Mouse (Mus musculus) liver, embryonic 11.5 days (tissue): ENCODE measurements at regions not wholly inside any gene's neighbourhood (a gene's known extent, or its start where the extent isn't known, plus 50 kb on each side); places are given as distances from the start of the nearest gene placed in this dataset.

Experiments used
- ATAC-seq: fragments of 200-750 bp; cut with Nextera tagmentation; replicated peaks from 2 replicates; pipeline ENCODE4 v1.8.0; 2017; ENCODE audit warnings: moderate number of reproducible peaks, mild to moderate bottlenecking, moderate TSS enrichment, moderate library complexity; ENCODE audit not compliant: low FRiP score
- DNase-seq: peaks from one replicate; pipeline ENCODE4 v3.0.0-alpha.2; 2017; ENCODE audit warnings: low spot score
- H3K27ac ChIP-seq: fragments of 300-500 bp; sonication (generic); 2 replicates; pipeline ENCODE4 v1.5.1; 2014; ENCODE audit warnings: mild to moderate bottlenecking, low read depth, low read length, control low read depth
- H3K27me3 ChIP-seq: fragments of 300-500 bp; sonication (generic); replicated peaks from 2 replicates; pipeline ENCODE4 v1.6.1; 2014; ENCODE audit warnings: low read length, mixed read lengths; ENCODE audit not compliant: control insufficient read depth, insufficient read depth
- H3K36me3 ChIP-seq: fragments of 300-500 bp; sonication (generic); 2 replicates; pipeline ENCODE4 v1.6.1; 2014; ENCODE audit warnings: mild to moderate bottlenecking, low read length, moderate library complexity, mixed read lengths; ENCODE audit not compliant: control insufficient read depth, insufficient read depth
- H3K4me1 ChIP-seq: fragments of 300-500 bp; sonication (generic); replicated peaks from 2 replicates; pipeline ENCODE4 v1.6.1; 2014; ENCODE audit warnings: low read length, mixed read lengths; ENCODE audit not compliant: control insufficient read depth, insufficient read depth
- H3K4me2 ChIP-seq: fragments of 300-500 bp; sonication (generic); 2 replicates; pipeline ENCODE4 v1.6.1; 2014; ENCODE audit warnings: mild to moderate bottlenecking, control low read depth, moderate library complexity
- H3K4me3 ChIP-seq: fragments of 300-500 bp; sonication (generic); 2 replicates; pipeline ENCODE4 v1.5.1; 2014; ENCODE audit warnings: low read depth, low read length, control low read depth
- H3K9ac ChIP-seq: fragments of 300-500 bp; sonication (generic); 2 replicates; pipeline ENCODE4 v1.6.1; 2014; ENCODE audit warnings: low read depth, low read length, control low read depth
- H3K9me3 ChIP-seq: fragments of 300-500 bp; sonication (generic); 2 replicates; pipeline ENCODE4 v1.6.1; 2016; ENCODE audit warnings: low read length, inconsistent platforms, mixed read lengths; ENCODE audit not compliant: control insufficient read depth
- WGBS: fragments of 180-500 bp; shearing (Covaris S2); extraction: QIAGEN DNeasy Blood & Tissue Kit; methylation state at CpG from one replicate; pipeline ENCODE4 v1.1.7; 2014; 5-methylcytosine and 5-hydroxymethylcytosine counted together

DNA sequence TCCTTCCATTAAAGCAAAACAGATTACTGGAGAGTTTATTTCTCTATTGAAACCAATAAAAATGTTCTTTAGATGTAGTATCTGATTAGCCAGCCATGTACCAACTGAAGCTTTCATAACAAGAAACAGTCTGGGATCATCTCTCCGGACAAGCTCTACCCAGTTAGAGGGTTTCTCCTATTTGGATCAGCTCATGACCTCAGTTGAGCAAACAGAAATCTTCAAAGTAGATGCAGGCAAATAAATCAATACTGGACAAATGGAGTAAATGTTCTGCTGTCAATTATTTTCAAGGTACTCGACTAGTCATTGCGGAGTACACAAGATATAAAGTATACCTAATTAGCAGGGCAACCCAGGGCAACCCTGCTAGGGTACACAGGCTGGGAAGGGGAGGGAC is 67.4 kb downstream of the Avpr1a start:
- 74% methylated on average over 3 of the region's 3 CpGs for WGBS
- peaks cover 6% of the 10 kb centered on the region; the same call in 1 of the 2 replicates for H3K9me3 ChIP-seq
- H3K4me3 ChIP-seq = no peak overlapping the region
- H3K27me3 ChIP-seq = no peaks in the 10 kb centered on the region
- H3K9ac ChIP-seq = no peak overlapping the region
- H3K4me1 ChIP-seq = no peaks in the 10 kb centered on the region
- no peaks in the 10 kb centered on the region for H3K36me3 ChIP-seq
- no peak overlapping the region for H3K27ac ChIP-seq
- no peak; the same call in 1 of the 2 replicates for ATAC-seq
- DNase-seq = no peak
- no peak overlapping the region for H3K4me2 ChIP-seq

GRCm38 (mm10) chr10:122519274-122519790 is 71.0 kb downstream of the Avpr1a start:
- 93% methylated on average over 4 of the region's 4 CpGs for WGBS
- no peak for DNase-seq
- Histone ChIP-seq H3K27ac (no peak overlapping the region), H3K4me3 (no peak overlapping the region), H3K9me3 (no peaks in the 10 kb centered on the region), H3K4me1 (no peaks in the 10 kb centered on the region), H3K9ac (no peak overlapping the region), H3K36me3 (no peaks in the 10 kb centered on the region), H3K27me3 (no peaks in the 10 kb centered on the region), H3K4me2 (no peak overlapping the region)
- ATAC-seq = no peak

DNA sequence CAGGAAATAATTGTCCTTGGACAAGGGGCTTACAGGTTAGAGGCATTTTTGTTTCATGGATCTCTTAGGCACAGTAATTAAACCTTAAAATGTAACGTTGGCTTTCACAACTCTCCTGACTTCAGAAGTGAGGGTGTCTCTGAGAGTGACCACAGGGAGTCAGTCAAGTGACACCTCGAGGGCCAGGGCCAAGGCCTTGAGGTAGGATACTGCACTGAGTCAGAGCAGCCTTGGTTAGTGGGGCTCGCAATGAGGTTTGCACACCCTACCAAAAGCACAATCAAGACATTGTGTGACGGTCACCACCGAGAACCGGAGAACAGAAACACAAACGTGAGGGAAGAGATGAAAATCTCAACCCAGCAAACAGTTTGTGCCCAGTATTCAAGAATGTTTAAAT is 71.7 kb downstream of the Avpr1a start:
- no peak for DNase-seq
- 83% methylated on average over 7 of the region's 7 CpGs for WGBS
- Histone ChIP-seq H3K27ac (no peak overlapping the region), H3K36me3 (no peaks in the 10 kb centered on the region), H3K9ac (no peak overlapping the region), H3K27me3 (no peaks in the 10 kb centered on the region), H3K4me1 (no peaks in the 10 kb centered on the region), H3K9me3 (no peaks in the 10 kb centered on the region), H3K4me3 (no peak overlapping the region), H3K4me2 (no peak overlapping the region)
- ATAC-seq = no peak

DNA sequence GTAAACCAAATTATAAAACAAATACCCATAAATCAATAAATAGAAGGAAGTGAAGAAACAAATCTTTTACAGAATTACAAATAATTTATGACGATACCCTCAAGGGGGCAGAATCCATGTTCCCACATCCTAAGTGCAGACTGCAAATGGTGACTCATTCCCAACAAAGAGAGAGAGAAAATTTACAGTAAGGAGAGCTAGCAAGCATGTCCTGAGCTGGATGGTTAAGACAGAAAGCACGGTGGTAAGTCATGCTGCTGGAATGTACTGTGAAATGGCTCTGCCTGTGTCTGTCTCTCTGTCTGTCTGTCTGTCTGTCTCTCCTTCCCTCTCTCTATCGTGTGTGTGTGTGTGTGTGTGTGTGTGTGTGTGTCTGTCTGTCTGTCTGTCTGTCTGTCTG is 74.3 kb downstream of the Avpr1a start:
- no peak overlapping the region for H3K9ac ChIP-seq
- 61% methylated on average over 2 of the region's 3 CpGs for WGBS

GRCm38 (mm10) chr10:122525360-122525759 is 77.1 kb downstream of the Avpr1a start:
- H3K4me1 ChIP-seq = no peaks in the 10 kb centered on the region
- ATAC-seq (no peak), DNase-seq (no peak)
- no peaks in the 10 kb centered on the region for H3K27me3 ChIP-seq
- WGBS = 71% methylated on average over 7 of the region's 7 CpGs
- no peaks in the 10 kb centered on the region for H3K36me3 ChIP-seq
- no peaks in the 10 kb centered on the region for H3K9me3 ChIP-seq
- no peak overlapping the region for H3K4me3 ChIP-seq
- no peak overlapping the region for H3K4me2 ChIP-seq
- H3K9ac ChIP-seq = no peak overlapping the region
- H3K27ac ChIP-seq = no peak overlapping the region

More for the DNA sequence above, 74.3 kb downstream of the Avpr1a start:
- ATAC-seq (no peak), DNase-seq (no peak)
- H3K4me1 ChIP-seq = no peaks in the 10 kb centered on the region
- H3K27ac ChIP-seq = no peak overlapping the region
- H3K27me3 ChIP-seq = no peaks in the 10 kb centered on the region
- no peaks in the 10 kb centered on the region for H3K36me3 ChIP-seq
- no peak overlapping the region for H3K4me2 ChIP-seq
- H3K9me3 ChIP-seq = no peaks in the 10 kb centered on the region
- no peak overlapping the region for H3K4me3 ChIP-seq

DNA sequence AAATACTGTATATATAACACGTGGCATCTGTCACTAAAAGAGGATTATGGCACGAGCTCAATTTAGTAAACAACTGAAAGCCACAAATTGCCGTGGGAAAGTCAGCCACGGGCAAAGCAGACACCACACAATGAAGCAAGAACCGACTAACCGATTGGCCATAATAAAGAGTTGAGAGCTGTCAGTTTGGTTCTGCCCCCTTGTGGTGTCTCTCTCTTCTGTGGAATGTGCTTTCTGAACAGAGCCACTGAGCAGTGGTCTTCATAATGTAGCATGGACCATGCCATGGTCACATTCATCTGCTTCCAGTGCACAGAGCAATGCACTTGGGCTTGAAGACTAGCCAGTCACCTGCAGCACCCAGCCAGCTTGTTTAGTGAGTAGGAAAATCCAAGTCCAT is 77.5 kb downstream of the Avpr1a start:
- WGBS = 85% methylated on average over 6 of the region's 6 CpGs
- H3K9me3 ChIP-seq = no peaks in the 10 kb centered on the region
- no peak overlapping the region for H3K9ac ChIP-seq
- no peak for ATAC-seq
- H3K36me3 ChIP-seq = no peaks in the 10 kb centered on the region
- no peaks in the 10 kb centered on the region for H3K27me3 ChIP-seq
- DNase-seq = no peak
- H3K4me2 ChIP-seq = no peak overlapping the region
- H3K27ac ChIP-seq = no peak overlapping the region
- H3K4me1 ChIP-seq = no peaks in the 10 kb centered on the region
- no peak overlapping the region for H3K4me3 ChIP-seq

DNA sequence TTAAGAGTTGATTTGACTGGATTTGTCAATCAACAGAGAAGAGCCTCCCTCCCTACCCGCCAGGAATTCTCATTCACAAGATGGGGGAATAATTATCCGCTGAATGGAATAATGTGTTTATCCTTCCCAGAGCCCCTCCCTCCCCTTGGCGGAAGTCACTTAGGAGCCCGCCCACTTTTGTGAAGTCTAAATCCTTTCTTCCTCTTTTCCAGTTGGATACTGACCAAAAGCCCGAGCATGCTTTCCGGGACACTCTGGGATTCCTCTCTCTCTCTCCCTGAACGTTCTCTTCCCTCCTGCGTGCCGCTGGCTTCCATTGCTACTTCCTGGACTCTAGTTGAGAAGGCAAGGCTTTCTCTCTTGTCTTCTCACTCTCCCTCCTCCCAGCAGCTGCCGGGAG is 79.9 kb downstream of the Avpr1a start:
- Histone ChIP-seq H3K4me2 (no peak overlapping the region), H3K4me1 (no peaks in the 10 kb centered on the region), H3K4me3 (no peak overlapping the region), H3K36me3 (no peaks in the 10 kb centered on the region), H3K9me3 (no peaks in the 10 kb centered on the region), H3K27ac (no peak overlapping the region), H3K27me3 (no peaks in the 10 kb centered on the region), H3K9ac (no peak overlapping the region)
- DNase-seq = no peak
- ATAC-seq = no peak
- 80% methylated on average over 10 of the region's 10 CpGs for WGBS

DNA sequence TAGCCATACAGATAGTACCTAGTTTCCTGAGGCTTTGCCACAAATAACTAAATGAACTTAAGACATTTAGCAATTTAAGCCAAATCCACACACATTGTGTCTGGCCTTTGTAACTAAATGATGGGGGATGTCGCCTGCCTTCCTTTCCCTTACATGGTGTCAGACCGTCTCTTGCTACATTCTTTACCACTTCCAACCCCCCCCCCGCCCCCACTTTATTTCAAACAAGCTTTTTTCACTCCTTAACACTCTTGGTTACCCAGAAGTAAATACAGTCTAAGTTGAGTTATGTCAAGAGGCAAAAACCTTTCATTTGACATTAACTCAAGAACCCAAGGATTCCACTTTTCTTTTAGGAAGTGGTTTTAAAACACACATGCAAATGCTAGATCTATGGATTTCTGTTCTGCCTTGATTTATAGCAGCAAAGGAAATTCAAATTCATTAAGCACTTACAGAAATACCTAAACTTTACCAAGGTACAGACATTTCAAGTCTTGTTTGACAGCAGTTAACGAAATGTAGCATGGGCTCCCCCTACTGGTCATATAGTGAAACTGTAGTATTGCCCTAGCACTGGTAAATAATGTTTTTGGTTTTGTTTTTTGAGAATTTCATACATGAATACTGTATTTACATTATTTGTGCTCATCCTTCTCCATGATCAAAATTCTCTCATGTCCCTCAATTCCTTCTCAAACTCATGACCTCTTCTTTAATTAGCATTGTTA is 80.8 kb downstream of the Avpr1a start:
- DNase-seq (no peak), ATAC-seq (no peak)
- WGBS = 39% methylated on average over 4 of the region's 4 CpGs
- no peaks in the 10 kb centered on the region for H3K4me1 ChIP-seq
- H3K4me2 ChIP-seq = no peak overlapping the region
- no peaks in the 10 kb centered on the region for H3K27me3 ChIP-seq
- no peak overlapping the region for H3K4me3 ChIP-seq
- H3K27ac ChIP-seq = no peak overlapping the region
- H3K9me3 ChIP-seq = no peaks in the 10 kb centered on the region
- no peaks in the 10 kb centered on the region for H3K36me3 ChIP-seq
- no peak overlapping the region for H3K9ac ChIP-seq

DNA sequence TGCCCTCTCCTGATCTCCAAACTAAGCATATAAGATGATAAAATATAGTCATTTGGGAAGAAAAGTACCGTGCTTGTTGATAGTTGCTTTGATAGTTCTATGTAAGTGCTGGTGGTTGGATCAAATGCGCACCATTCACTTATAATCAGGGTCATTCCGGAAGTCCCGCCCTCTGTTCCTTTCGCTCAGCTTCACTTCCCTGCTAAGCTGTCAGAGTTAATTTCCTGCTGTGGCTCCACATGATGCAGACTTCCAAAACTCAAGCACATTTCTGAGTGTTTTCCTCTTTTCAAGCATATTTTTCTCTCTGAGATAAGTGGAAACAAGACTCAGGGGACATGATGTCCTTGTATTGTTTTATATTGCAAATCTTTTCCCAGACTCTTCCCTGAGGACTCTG is 86.4 kb downstream of the Avpr1a start:
- DNase-seq (no peak), ATAC-seq (no peak)
- Histone ChIP-seq H3K9ac (no peak overlapping the region), H3K9me3 (no peaks in the 10 kb centered on the region), H3K27ac (no peak overlapping the region), H3K4me1 (no peaks in the 10 kb centered on the region), H3K4me3 (no peak overlapping the region), H3K4me2 (no peak overlapping the region), H3K36me3 (no peaks in the 10 kb centered on the region), H3K27me3 (no peaks in the 10 kb centered on the region)
- 81% methylated on average over 5 of the region's 5 CpGs for WGBS
